Mouse (Mus musculus): ENCODE measurements around the gene Mkrn2os. TPM values are rescaled to one million over a fixed set of nuclear protein-coding genes. Genes with fewer than 3 reads are reported as not detected.
"Not testable (repeated sequence)": the region's sequence is repeated elsewhere in the genome, so short reads cannot be mapped to it uniquely, and the experiment has no call there.

The Mkrn2os gene
- not detected for total RNA-seq (2021)

GRCm38 (mm10) chr6:115592458-115592857 is at the start of gene Mkrn2os:
Gene Mkrn2os (minus strand): TSS chr6:115592576.
- no peak for DNase-seq (ENCODE audit: extremely low spot score in 1 of 2, low spot score in 1 of 2)

- not testable (repeated sequence) for DNase-seq (ENCODE audit: extremely low spot score in 1 of 2, low spot score in 1 of 2)
Measured at GRCm38 (mm10) chr6:115638188-115638587, 45.8 kb upstream of the Mkrn2os start.

GRCm38 (mm10) chr6:115634015-115634414 is 41.6 kb upstream of the Mkrn2os start:
- no peak for DNase-seq (ENCODE audit: extremely low spot score in 1 of 2, low spot score in 1 of 2)

GRCm38 (mm10) chr6:115631056-115631795 is 38.9 kb upstream of the Mkrn2os start:
- DNase-seq (ENCODE audit: extremely low spot score in 1 of 2, low spot score in 1 of 2): no peak

- no peak for DNase-seq (ENCODE audit: extremely low spot score in 1 of 2, low spot score in 1 of 2)
Measured at GRCm38 (mm10) chr6:115626121-115626520, 33.7 kb upstream of the Mkrn2os start.

GRCm38 (mm10) chr6:115620942-115621341 is 28.6 kb upstream of the Mkrn2os start:
- no peak for DNase-seq (ENCODE audit: extremely low spot score in 1 of 2, low spot score in 1 of 2)

GRCm38 (mm10) chr6:115619818-115620217 is 27.4 kb upstream of the Mkrn2os start:
- DNase-seq (ENCODE audit: extremely low spot score in 1 of 2, low spot score in 1 of 2): no peak

GRCm38 (mm10) chr6:115615983-115616382 is 23.6 kb upstream of the Mkrn2os start:
- DNase-seq (ENCODE audit: extremely low spot score in 1 of 2, low spot score in 1 of 2): no peak

- DNase-seq (ENCODE audit: extremely low spot score in 1 of 2, low spot score in 1 of 2): no peak
Measured at GRCm38 (mm10) chr6:115613793-115614192, 21.4 kb upstream of the Mkrn2os start.

GRCm38 (mm10) chr6:115610301-115610700 is 17.9 kb upstream of the Mkrn2os start:
- DNase-seq (ENCODE audit: extremely low spot score in 1 of 2, low spot score in 1 of 2): no peak

- DNase-seq (ENCODE audit: extremely low spot score in 1 of 2, low spot score in 1 of 2): no peak
Measured at GRCm38 (mm10) chr6:115609121-115609520, 16.7 kb upstream of the Mkrn2os start.

- DNase-seq (ENCODE audit: extremely low spot score in 1 of 2, low spot score in 1 of 2): no peak
Measured at GRCm38 (mm10) chr6:115607429-115607828, 15.1 kb upstream of the Mkrn2os start.

- no peak for DNase-seq (ENCODE audit: extremely low spot score in 1 of 2, low spot score in 1 of 2)
Measured at GRCm38 (mm10) chr6:115606461-115606860, 14.1 kb upstream of the Mkrn2os start.

GRCm38 (mm10) chr6:115601715-115602523 is 9.5 kb upstream of the Mkrn2os start, which contains the start of gene Mkrn2:
Gene Mkrn2 (plus strand): TSS chr6:115601902.
- DNase-seq (ENCODE audit: extremely low spot score in 1 of 2, low spot score in 1 of 2): peak; percentile 78 to 86

- DNase-seq (ENCODE audit: extremely low spot score in 1 of 2, low spot score in 1 of 2): no peak
Measured at GRCm38 (mm10) chr6:115601322-115601714, 8.9 kb upstream of the Mkrn2os start.

- no peak for DNase-seq (ENCODE audit: extremely low spot score in 1 of 2, low spot score in 1 of 2)
Measured at GRCm38 (mm10) chr6:115595667-115596066, 3.3 kb upstream of the Mkrn2os start.

- DNase-seq (ENCODE audit: extremely low spot score in 1 of 2, low spot score in 1 of 2): no peak
Measured at GRCm38 (mm10) chr6:115594463-115594862, 2.1 kb upstream of the Mkrn2os start.

- DNase-seq (ENCODE audit: extremely low spot score in 1 of 2, low spot score in 1 of 2): no peak
Measured at GRCm38 (mm10) chr6:115593252-115593651, 876 bp upstream of the Mkrn2os start.

- DNase-seq (ENCODE audit: extremely low spot score in 1 of 2, low spot score in 1 of 2): no peak
Measured at GRCm38 (mm10) chr6:115591692-115592359, 550 bp downstream of the Mkrn2os start.

- DNase-seq (ENCODE audit: extremely low spot score in 1 of 2, low spot score in 1 of 2): no peak
Measured at GRCm38 (mm10) chr6:115586321-115586720, 6.1 kb downstream of the Mkrn2os start.

- no peak for DNase-seq (ENCODE audit: extremely low spot score in 1 of 2, low spot score in 1 of 2)
Measured at GRCm38 (mm10) chr6:115584176-115584575, 8.2 kb downstream of the Mkrn2os start.
